12 mouse cellular contexts compared by ENCODE assay signal in the genomic region with DNA sequence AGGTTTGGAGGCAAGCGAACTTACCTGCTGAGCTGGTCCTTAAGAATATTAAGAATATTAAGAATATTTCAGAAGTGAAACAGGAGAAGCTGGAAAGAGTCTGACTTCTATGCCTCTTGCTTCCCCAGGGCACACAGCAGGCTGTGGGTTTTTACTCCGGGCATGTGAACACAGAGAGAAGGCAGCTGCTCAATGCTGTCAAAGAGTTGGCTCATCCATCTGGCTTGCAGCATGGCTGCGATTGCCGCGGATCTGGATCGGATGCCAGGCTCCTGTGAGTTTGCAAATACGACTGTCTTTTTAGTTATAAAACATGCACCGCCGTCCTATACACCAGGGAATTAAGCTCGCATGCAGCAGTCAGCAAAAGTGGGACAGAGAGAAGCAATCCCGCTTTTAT. TPM values are rescaled to one million over a fixed set of nuclear protein-coding genes. Genes with fewer than 3 reads are reported as not detected.
DNase-seq lines count a peak whose midpoint lies in the region; ATAC-seq lines count a peak whose summit lies in the region.
"Had no signal": no experiment of that assay in that cellular context is flagged by ENCODE, and none has a peak within 500 bp of the region (broad histone marks: within the 10 kb centered on the region; RNA-seq: fewer than 3 reads in every experiment).

No protein-coding gene starts in this region.

- H3K4me2 ChIP-seq in forebrain, embryonic 14.5 days (ENCODE audit: low read length): no peak overlapping the region
- H3K4me2 ChIP-seq in kidney, embryonic 16.5 days (replicated peaks; ENCODE audit: low read depth, low read length): no peak overlapping the region
- H3K4me2 ChIP-seq: limb, embryonic 12.5 days had no signal

- peak; percentile 86 for DNase-seq in forebrain, embryonic 14.5 days (ENCODE audit: low spot score)
- DNase-seq in forebrain, embryonic 10.5 days (ENCODE audit: extremely low spot score, low spot score): no peak
- peak; percentile 28 to 68 for DNase-seq in frontal cortex, adult 2 months (ENCODE audit: extremely low spot score in 1 of 2, low spot score in 1 of 2)
- peak; percentile 73 to 90 for DNase-seq in layer of hippocampus, postnatal 14 days (ENCODE audit: low spot score in 2 of 2)
- DNase-seq in lung, postnatal 4 days: peak; percentile 19 to 72
- no peak for DNase-seq in thymus, postnatal 0 days (ENCODE audit: low spot score)

- H3K4me1 ChIP-seq in forebrain, embryonic 14.5 days (ENCODE audit: control insufficient read depth, insufficient read depth, low read length): no peaks in the 10 kb centered on the region
- H3K4me1 ChIP-seq in forebrain, embryonic 10.5 days: no peaks in the 10 kb centered on the region
- no peaks in the 10 kb centered on the region for H3K4me1 ChIP-seq in kidney, embryonic 16.5 days (ENCODE audit: insufficient read depth, low read length)

- H3K9ac ChIP-seq in forebrain, embryonic 14.5 days (ENCODE audit: low read length): no peak overlapping the region
- H3K9ac ChIP-seq in kidney, embryonic 16.5 days (replicated peaks; ENCODE audit: low read length): no peak overlapping the region
- H3K9ac ChIP-seq: limb, embryonic 12.5 days had no signal

- no peaks in the 10 kb centered on the region for H3K9me3 ChIP-seq in forebrain, embryonic 14.5 days (replicated peaks; ENCODE audit: control insufficient read depth, low read length)
- no peaks in the 10 kb centered on the region for H3K9me3 ChIP-seq in forebrain, embryonic 10.5 days
- no peaks in the 10 kb centered on the region for H3K9me3 ChIP-seq in kidney, embryonic 16.5 days (ENCODE audit: low read length)
- H3K9me3 ChIP-seq: limb, embryonic 12.5 days had no signal

- 79% methylated on average over 11 of the region's 11 CpGs for WGBS in forebrain, embryonic 14.5 days
- WGBS in forebrain, embryonic 10.5 days: 93% methylated on average over 11 of the region's 11 CpGs
- WGBS in kidney, embryonic 16.5 days: 89% methylated on average over 11 of the region's 11 CpGs

- H3K27me3 ChIP-seq in forebrain, embryonic 14.5 days (replicated peaks; ENCODE audit: control insufficient read depth, insufficient read depth, low read length): no peaks in the 10 kb centered on the region
- H3K27me3 ChIP-seq in forebrain, embryonic 10.5 days (ENCODE audit: poor library complexity, severe bottlenecking): no peaks in the 10 kb centered on the region
- H3K27me3 ChIP-seq in kidney, embryonic 16.5 days (ENCODE audit: insufficient read depth, low read length): no peaks in the 10 kb centered on the region
- H3K27me3 ChIP-seq: limb, embryonic 12.5 days had no signal

- no peak overlapping the region for H3K27ac ChIP-seq in forebrain, embryonic 14.5 days (ENCODE audit: low read depth, low read length)
- no peak overlapping the region for H3K27ac ChIP-seq in forebrain, embryonic 10.5 days
- no peak overlapping the region for H3K27ac ChIP-seq in kidney, embryonic 16.5 days (ENCODE audit: low read length)
- H3K27ac ChIP-seq: limb, embryonic 12.5 days had no signal

- no peaks in the 10 kb centered on the region for H3K36me3 ChIP-seq in forebrain, embryonic 14.5 days (ENCODE audit: control insufficient read depth, insufficient read depth, low read length)
- H3K36me3 ChIP-seq in forebrain, embryonic 10.5 days (replicated peaks): no peaks in the 10 kb centered on the region
- no peaks in the 10 kb centered on the region for H3K36me3 ChIP-seq in kidney, embryonic 16.5 days (ENCODE audit: insufficient read depth, low read length)
- H3K36me3 ChIP-seq: limb, embryonic 12.5 days had no signal

- no peak overlapping the region for H3K4me3 ChIP-seq in forebrain, embryonic 14.5 days (ENCODE audit: low read depth, low read length)
- H3K4me3 ChIP-seq in forebrain, embryonic 10.5 days: no peak overlapping the region
- no peak overlapping the region for H3K4me3 ChIP-seq in kidney, embryonic 16.5 days (ENCODE audit: low read length)
- H3K4me3 ChIP-seq: limb, embryonic 12.5 days had no signal

- ATAC-seq in forebrain, embryonic 14.5 days: peak; percentile 63; the same call in 1 of the 2 replicates
- ATAC-seq in activated CD4-positive, CD25-positive, alpha-beta regulatory T cell, adult 4 months: no peak
- ATAC-seq in kidney, embryonic 16.5 days (ENCODE audit: low FRiP score, low TSS enrichment): no peak

RNA-seq across cellular contexts. Expression of a gene that starts 31.1 kb away (rescaled TPM):
- not detected in 2 replicates for polyA plus RNA-seq in forebrain, embryonic 14.5 days (2014; fragmentation: Nextera tagmentation; extraction: Ambion mirVana)
- polyA plus RNA-seq in forebrain, embryonic 10.5 days (2016; fragmentation: Nextera tagmentation; extraction: Ambion mirVana): not detected in 2 replicates
- not detected in 2 replicates for polyA plus RNA-seq in frontal cortex, adult 2 months (2012; rRNA removed)
- not detected for total RNA-seq in layer of hippocampus, postnatal 14 days (2021)
- polyA plus RNA-seq in thymus, postnatal 0 days (2015; fragmentation: Nextera tagmentation; extraction: Ambion mirVana): not detected in 2 replicates
- polyA plus RNA-seq in activated CD4-positive, CD25-positive, alpha-beta regulatory T cell, adult 4 months (2017; shearing (Covaris generic)): not detected
- not detected in 2 replicates for polyA plus RNA-seq in kidney, embryonic 16.5 days (2015; fragmentation: Nextera tagmentation; extraction: Ambion mirVana)
- total RNA-seq: common myeloid progenitor, adult 5-6 weeks; gastrocnemius, postnatal 36 days; hematopoietic stem cell, adult 5-6 weeks had no signal
- polyA plus RNA-seq: limb, embryonic 12.5 days had no signal

Comparison
In these comparisons a context has a peak if more than half of its experiments do, and no peak if none do; other contexts are left out.
1. DNase-seq: peak in forebrain, embryonic 14.5 days (single experiment), frontal cortex, adult 2 months (2 of 2), layer of hippocampus, postnatal 14 days (2 of 2) and lung, postnatal 4 days (2 of 2); none in forebrain, embryonic 10.5 days (single experiment) and thymus, postnatal 0 days (single experiment).